Mouse (Mus musculus) MEL (cell line): ENCODE results near the gene Siglec1.

ENCODE experiments used
- CTCF ChIP-seq, 3 experiments: IDR thresholded peaks in 2 of 3; conservative IDR thresholded peaks in 1 of 3; 2 replicates each; pipeline ENCODE4 v1.5.1; 2011 to 2012; ENCODE audit warnings: low read length in 3 of 3, low read depth in 2 of 3, mild to moderate bottlenecking in 2 of 3, improper control_type of control experiment in 1 of 3, inconsistent platforms in 1 of 3, mixed read lengths in 1 of 3, moderate library complexity in 1 of 3; ENCODE audit not compliant: control insufficient read depth in 1 of 3, insufficient read depth in 1 of 3, poor library complexity in 1 of 3, severe bottlenecking in 1 of 3
- EP300 ChIP-seq, 2 experiments: IDR thresholded peaks; 2 replicates each; pipeline ENCODE4 v1.6.1; 2011; ENCODE audit warnings: improper control_type of control experiment in 2 of 2, low read length in 2 of 2, low read depth in 1 of 2, mild to moderate bottlenecking in 1 of 2
- MAFK ChIP-seq: IDR thresholded peaks from 2 replicates; pipeline ENCODE4 v1.6.1; 2011; ENCODE audit warnings: low read depth, mild to moderate bottlenecking, low read length, improper control_type of control experiment, borderline replicate concordance
- MAZ ChIP-seq: IDR thresholded peaks from 2 replicates; pipeline ENCODE4 v1.6.1; 2012; ENCODE audit warnings: low read depth, mild to moderate bottlenecking, inconsistent platforms, low read length, improper control_type of control experiment
- MXI1 ChIP-seq: IDR thresholded peaks from 2 replicates; pipeline ENCODE4 v1.6.1; 2011; ENCODE audit warnings: mild to moderate bottlenecking, low read depth, low read length, improper control_type of control experiment
- POLR2A ChIP-seq, 2 experiments: IDR thresholded peaks; 2 replicates each; pipeline ENCODE4 v1.6.1; 2011 to 2012; ENCODE audit warnings: low read length in 2 of 2, mild to moderate bottlenecking in 2 of 2, control low read depth in 1 of 2, improper control_type of control experiment in 1 of 2, low read depth in 1 of 2, moderate library complexity in 1 of 2; ENCODE audit not compliant: control insufficient read depth in 1 of 2, insufficient read depth in 1 of 2, poor library complexity in 1 of 2
- UBTF ChIP-seq: IDR thresholded peaks from 2 replicates; pipeline ENCODE4 v1.6.1; 2012; ENCODE audit warnings: low read depth, mild to moderate bottlenecking, inconsistent platforms, low read length, improper control_type of control experiment, moderate library complexity, borderline replicate concordance; ENCODE audit not compliant: insufficient read depth
- ZNF384 ChIP-seq: IDR thresholded peaks from 2 replicates; pipeline ENCODE4 v1.6.1; 2012; ENCODE audit warnings: low read depth, mild to moderate bottlenecking, inconsistent platforms, low read length, improper control_type of control experiment

DNA sequence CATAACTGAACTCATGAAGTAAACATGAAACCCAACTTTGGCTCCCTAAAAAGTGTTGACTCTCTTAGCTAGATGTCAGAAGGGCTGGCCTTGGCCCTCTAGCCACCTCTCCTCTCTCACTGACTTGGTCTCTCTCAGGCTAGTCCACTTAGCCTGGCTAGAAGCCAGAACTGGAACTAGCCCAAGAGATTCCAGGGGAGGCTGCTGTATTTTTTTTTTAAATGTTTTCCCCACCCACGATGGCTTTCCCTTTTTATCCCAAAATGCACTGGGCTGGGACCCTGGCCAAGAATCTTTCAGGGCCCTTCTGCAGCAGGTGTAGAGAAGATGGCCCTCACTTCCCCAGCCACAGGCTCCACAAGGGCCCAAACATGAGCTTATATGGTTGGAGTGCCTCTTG, 27.2 kb downstream of the Siglec1 start:
- TF ChIP-seq POLR2A (IDR thresholded peaks at IDR 0.05; ENCODE audit: control insufficient read depth in 1 of 2, insufficient read depth in 1 of 2, low read depth in 1 of 2, low read length in 2 of 2, poor library complexity in 1 of 2) (no peak), MXI1 (no peak), CTCF (IDR thresholded peaks at IDR 0.05 in 2 of 3, conservative IDR thresholded peaks at IDR 0.05 in 1 of 3; ENCODE audit: control insufficient read depth in 1 of 3, insufficient read depth in 1 of 3, low read depth in 2 of 3, low read length in 3 of 3, poor library complexity in 1 of 3, severe bottlenecking in 1 of 3) (no peak), MAFK (no peak), MAZ (no peak), EP300 (IDR thresholded peaks at IDR 0.05; ENCODE audit: low read depth in 1 of 2, low read length in 2 of 2) (no peak), ZNF384 (no peak), UBTF (no peak)
